Mouse (Mus musculus) hindbrain, embryonic 14.5 days (tissue): ENCODE data around the gene Vwa5b1. TPM values are rescaled to one million over a fixed set of nuclear protein-coding genes. Genes with fewer than 3 reads are reported as not detected.

Source experiments
- ATAC-seq: fragments of 200-750 bp; cut with Nextera tagmentation; 2 replicates; pipeline ENCODE4 v1.8.0; 2017; ENCODE audit warnings: moderate number of reproducible peaks, mild to moderate bottlenecking, moderate TSS enrichment, moderate library complexity; ENCODE audit not compliant: low FRiP score
- DNase-seq: peaks from one replicate; pipeline ENCODE4 v3.0.0-alpha.2; 2015; ENCODE audit warnings: low spot score
- H3K27ac ChIP-seq: fragments of 300-500 bp; sonication (generic); 2 replicates; pipeline ENCODE4 v1.5.1; 2014; ENCODE audit warnings: mild to moderate bottlenecking, moderate library complexity
- H3K27me3 ChIP-seq: fragments of 300-500 bp; sonication (generic); 2 replicates; pipeline ENCODE4 v1.6.1; 2014; ENCODE audit warnings: mild to moderate bottlenecking, low read length, mixed read lengths; ENCODE audit not compliant: control insufficient read depth, insufficient read depth
- H3K36me3 ChIP-seq: fragments of 300-500 bp; sonication (generic); replicated peaks from 2 replicates; pipeline ENCODE4 v1.6.1; 2014; ENCODE audit not compliant: control insufficient read depth, insufficient read depth
- H3K4me1 ChIP-seq: fragments of 300-500 bp; sonication (generic); replicated peaks from 2 replicates; pipeline ENCODE4 v1.6.1; 2014; ENCODE audit warnings: antibody characterized with exemption, low read length, mixed read lengths; ENCODE audit not compliant: control insufficient read depth, insufficient read depth
- H3K4me2 ChIP-seq: fragments of 300-500 bp; sonication (generic); replicated peaks from 2 replicates; pipeline ENCODE4 v1.6.1; 2014; ENCODE audit warnings: mild to moderate bottlenecking, moderate library complexity
- H3K4me3 ChIP-seq: fragments of 300-500 bp; sonication (generic); replicated peaks from 2 replicates; pipeline ENCODE4 v1.5.1; 2014; ENCODE audit warnings: mild to moderate bottlenecking, low read length
- H3K9ac ChIP-seq: fragments of 300-500 bp; sonication (generic); 2 replicates; pipeline ENCODE4 v1.6.1; 2014
- H3K9me3 ChIP-seq: fragments of 300-500 bp; sonication (generic); 2 replicates; pipeline ENCODE4 v1.6.1; 2016; ENCODE audit warnings: low read length; ENCODE audit not compliant: control insufficient read depth
- WGBS: fragments of 180-500 bp; shearing (Covaris S2); extraction: QIAGEN DNeasy Blood & Tissue Kit; methylation state at CpG from one replicate; pipeline ENCODE4 v1.1.7; 2014; 5-methylcytosine and 5-hydroxymethylcytosine counted together
- polyA plus RNA-seq: library from polyadenylated mRNA; unstranded; fragments of >200 nt; fragmentation: Nextera tagmentation; extraction: Ambion mirVana; gene quantifications from 2 replicates; pipeline ENCODE4 v1.2.1, GENCODE M21; 2014

Vwa5b1 gene
- polyA plus RNA-seq, 1 experiment from 2014 or later = 1.2 TPM

DNA sequence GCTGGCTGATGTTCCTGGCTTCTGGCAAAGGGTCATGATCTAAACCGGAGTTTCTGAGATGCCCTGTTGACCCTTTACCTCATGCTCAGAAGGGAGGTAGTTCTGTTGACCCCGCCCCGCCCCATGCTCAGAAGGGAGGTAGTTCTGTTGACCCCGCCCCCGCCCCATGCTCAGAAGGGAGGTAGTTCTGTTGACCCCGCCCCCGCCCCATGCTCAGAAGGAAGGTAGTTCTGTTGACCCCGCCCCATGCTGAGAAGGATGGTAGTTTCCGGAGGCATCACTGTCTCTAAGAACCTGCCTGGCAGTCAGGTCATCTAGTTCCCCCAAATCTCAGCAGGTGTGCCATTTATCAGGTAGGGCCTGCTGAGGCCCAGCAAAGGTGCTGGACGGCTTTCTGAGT lies 88.1 kb downstream of the Vwa5b1 start:
- Histone ChIP-seq H3K4me3 (no peak overlapping the region), H3K9ac (no peak overlapping the region), H3K27ac (no peak overlapping the region), H3K4me2 (no peak overlapping the region), H3K36me3 (no peaks in the 10 kb centered on the region), H3K4me1 (peaks cover 14% of the 10 kb centered on the region; the same call in 1 of the 2 replicates), H3K27me3 (no peaks in the 10 kb centered on the region), H3K9me3 (no peaks in the 10 kb centered on the region)
- DNase-seq (no peak), ATAC-seq (no peak)
- WGBS = 20% methylated on average over 10 of the region's 10 CpGs

DNA sequence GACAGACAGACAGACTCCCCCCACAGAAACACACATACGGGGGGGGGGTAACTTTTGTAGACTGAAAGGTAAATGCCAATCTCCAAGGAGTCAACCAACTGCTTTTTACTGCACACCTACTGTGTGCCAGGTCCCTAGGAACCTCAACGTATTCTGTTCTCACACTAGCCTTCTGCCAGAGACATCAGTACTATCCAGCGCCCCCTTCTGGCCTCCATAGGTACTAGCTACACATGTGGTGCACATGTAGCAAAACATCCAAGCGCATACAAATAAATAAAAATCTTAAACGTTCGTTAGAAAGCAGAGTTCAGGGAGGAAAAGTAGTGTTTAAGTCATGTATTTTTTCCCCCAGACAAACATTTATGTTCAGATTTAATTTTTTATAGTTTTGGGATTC lies 88.6 kb downstream of the Vwa5b1 start:
- WGBS = 61% methylated on average over 6 of the region's 6 CpGs
- no peak for DNase-seq
- no peaks in the 10 kb centered on the region for H3K36me3 ChIP-seq

DNA sequence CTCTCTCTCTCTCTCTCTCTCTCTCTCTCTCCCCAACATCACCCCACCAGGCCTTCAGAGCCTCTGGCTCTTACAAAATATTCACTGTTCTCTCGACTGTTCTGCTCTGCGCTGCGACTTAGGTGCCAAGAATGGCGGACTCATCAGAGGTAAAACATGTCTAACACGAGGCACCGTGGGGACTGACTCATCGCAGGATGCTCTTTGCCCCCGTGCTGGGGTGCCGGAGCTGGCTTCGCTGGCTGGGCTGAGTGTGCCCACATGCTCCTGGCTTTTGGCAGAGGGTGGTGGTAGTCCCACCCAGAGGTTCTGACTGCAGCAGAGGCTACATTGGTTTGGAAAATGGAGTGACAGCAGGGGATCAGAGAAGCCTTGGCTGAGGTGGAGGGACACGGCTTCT lies 89.4 kb downstream of the Vwa5b1 start:
- Histone ChIP-seq H3K4me2 (no peak overlapping the region), H3K36me3 (no peaks in the 10 kb centered on the region), H3K4me1 (peaks cover 14% of the 10 kb centered on the region; the same call in 1 of the 2 replicates), H3K27ac (no peak overlapping the region), H3K27me3 (no peaks in the 10 kb centered on the region), H3K4me3 (no peak overlapping the region), H3K9ac (no peak overlapping the region), H3K9me3 (no peaks in the 10 kb centered on the region)
- ATAC-seq (no peak), DNase-seq (no peak)
- 73% methylated on average over 11 of the region's 11 CpGs for WGBS

More for the DNA sequence above, 88.6 kb downstream of the Vwa5b1 start:
- no peak for ATAC-seq
- Histone ChIP-seq H3K4me3 (no peak overlapping the region), H3K4me1 (peaks cover 14% of the 10 kb centered on the region; the same call in 1 of the 2 replicates), H3K4me2 (no peak overlapping the region), H3K27me3 (no peaks in the 10 kb centered on the region), H3K9me3 (no peaks in the 10 kb centered on the region), H3K9ac (no peak overlapping the region), H3K27ac (no peak overlapping the region)

DNA sequence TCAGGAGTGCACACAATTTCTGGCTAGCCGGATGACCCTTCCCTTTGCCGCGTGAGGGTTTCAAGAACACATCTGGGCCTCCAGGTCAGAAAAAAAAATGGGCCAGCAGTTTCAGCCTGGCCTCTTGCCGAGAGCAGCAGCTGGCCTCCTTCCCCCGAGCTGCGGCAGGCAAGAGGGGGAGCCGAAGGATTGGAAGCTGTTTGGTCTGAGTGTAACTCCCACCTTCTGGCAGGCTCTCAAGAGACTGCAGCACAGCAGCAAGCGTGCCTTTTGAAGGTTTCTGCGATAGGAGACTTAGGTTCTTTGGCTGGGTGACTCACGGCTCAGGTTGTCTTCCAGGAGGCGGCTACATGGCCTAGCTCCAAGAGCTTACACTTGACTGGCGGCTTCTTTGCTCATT lies 92.5 kb downstream of the Vwa5b1 start:
- Histone ChIP-seq H3K4me2 (no peak overlapping the region), H3K4me1 (peaks cover 15% of the 10 kb centered on the region), H3K36me3 (no peaks in the 10 kb centered on the region), H3K27me3 (no peaks in the 10 kb centered on the region), H3K9me3 (no peaks in the 10 kb centered on the region), H3K4me3 (no peak overlapping the region), H3K27ac (no peak overlapping the region), H3K9ac (no peak overlapping the region)
- no peak for DNase-seq
- no peak for ATAC-seq
- 57% methylated on average over 12 of the region's 12 CpGs for WGBS

DNA sequence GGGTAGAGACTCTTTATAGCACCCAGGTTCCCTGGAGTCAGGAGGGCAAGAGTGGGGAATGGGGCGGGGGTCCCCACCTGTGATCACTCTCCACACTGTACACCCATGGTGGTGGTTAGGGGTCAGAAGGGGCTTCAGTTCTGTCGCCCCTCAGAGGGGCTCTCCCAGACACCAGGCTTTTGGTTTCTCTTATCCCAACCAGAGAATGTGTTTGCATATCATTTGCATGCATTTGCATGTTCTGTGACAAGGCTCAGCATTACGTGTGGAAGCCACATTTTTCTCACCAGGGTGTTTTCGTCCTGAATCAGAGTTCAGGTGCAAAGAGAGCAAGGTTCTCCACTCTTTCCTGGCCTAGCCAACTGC lies 97.6 kb downstream of the Vwa5b1 start:
- Histone ChIP-seq H3K4me3 (no peak overlapping the region), H3K27me3 (no peaks in the 10 kb centered on the region), H3K36me3 (no peaks in the 10 kb centered on the region), H3K9ac (no peak overlapping the region), H3K9me3 (no peaks in the 10 kb centered on the region), H3K4me1 (peaks cover 25% of the 10 kb centered on the region), H3K4me2 (no peak overlapping the region), H3K27ac (peak overlapping the region; percentile 60)
- ATAC-seq (peak; percentile 53; the same call in 1 of the 2 replicates), DNase-seq (no peak)
- WGBS = 42% methylated on average over 4 of the region's 4 CpGs

DNA sequence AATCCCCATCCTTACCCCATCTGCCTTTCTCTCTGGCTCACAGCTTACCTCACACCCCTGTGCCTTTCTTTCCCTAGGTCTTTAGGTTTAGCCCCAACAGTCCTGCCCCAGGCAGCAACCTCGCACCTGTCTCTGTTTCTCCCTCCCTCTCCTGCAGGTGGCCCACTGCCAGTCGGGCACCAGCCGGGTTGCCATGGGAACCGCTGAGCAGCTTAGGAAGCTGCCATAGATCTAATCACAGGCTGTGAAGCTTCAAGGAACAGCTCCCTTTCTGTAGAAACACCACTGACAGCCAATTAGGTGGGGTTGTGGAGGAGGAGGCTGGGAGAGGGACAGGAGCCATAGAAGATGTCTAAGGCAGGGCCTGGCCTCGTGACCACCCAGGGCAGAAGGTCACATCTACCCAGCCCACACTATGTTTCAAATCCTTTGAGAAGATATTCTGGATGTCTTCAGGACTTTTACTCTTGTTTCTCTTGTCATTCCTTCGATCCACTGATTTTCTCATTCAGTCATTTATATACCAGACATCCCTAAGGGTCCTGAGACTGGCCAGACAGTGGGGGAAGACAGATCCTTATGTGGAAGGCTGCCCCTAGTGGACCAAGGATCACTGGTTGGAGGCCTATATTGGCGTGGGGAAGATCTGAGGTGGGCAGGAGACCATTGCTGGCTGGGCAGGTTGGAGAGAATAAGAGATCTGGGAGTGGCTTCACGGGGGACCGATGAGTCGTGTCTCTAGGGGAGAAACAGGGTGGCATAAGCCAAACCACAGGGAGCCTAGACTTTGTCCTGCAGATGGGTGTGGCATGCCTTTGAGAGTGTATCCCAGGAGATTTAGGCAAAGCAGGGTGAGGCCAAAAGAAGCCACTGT lies 98.2 kb downstream of the Vwa5b1 start:
- H3K4me2 ChIP-seq = no peak overlapping the region
- no peaks in the 10 kb centered on the region for H3K9me3 ChIP-seq
- peaks cover 25% of the 10 kb centered on the region for H3K4me1 ChIP-seq
- H3K4me3 ChIP-seq = no peak overlapping the region
- H3K36me3 ChIP-seq = no peaks in the 10 kb centered on the region
- peak overlapping the region; percentile 60 for H3K27ac ChIP-seq
- DNase-seq (peak; percentile 72), ATAC-seq (peak; percentile 82; the same call in 1 of the 2 replicates)
- H3K9ac ChIP-seq = no peak overlapping the region
- WGBS = 20% methylated on average over 10 of the region's 10 CpGs
- H3K27me3 ChIP-seq = no peaks in the 10 kb centered on the region

DNA sequence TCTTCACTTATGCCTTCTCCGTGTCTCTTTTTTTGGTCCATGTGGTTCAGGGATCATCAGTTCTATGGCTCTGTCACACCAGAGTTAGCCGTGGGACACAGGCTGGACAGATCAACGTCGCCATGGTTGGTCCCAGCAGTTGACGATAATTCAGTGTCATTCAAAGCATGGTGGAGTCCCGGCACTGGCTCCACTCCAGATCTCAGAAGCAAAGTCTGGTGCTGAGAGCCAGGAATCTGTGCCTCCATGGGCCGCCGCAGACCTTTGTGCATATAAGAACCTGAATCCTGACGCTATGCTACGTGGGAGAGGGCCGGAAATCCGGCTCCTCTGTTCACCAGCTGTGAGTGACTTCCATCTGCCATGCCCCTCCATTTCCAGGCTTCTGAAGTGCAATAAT lies 100.1 kb downstream of the Vwa5b1 start:
- no peak overlapping the region for H3K9ac ChIP-seq
- H3K27me3 ChIP-seq = no peaks in the 10 kb centered on the region
- H3K36me3 ChIP-seq = no peaks in the 10 kb centered on the region
- 77% methylated on average over 12 of the region's 12 CpGs for WGBS
- no peak for DNase-seq
- no peak overlapping the region for H3K4me2 ChIP-seq
- peaks cover 25% of the 10 kb centered on the region for H3K4me1 ChIP-seq
- no peak for ATAC-seq
- H3K27ac ChIP-seq = no peak overlapping the region
- no peak overlapping the region for H3K4me3 ChIP-seq
- no peaks in the 10 kb centered on the region for H3K9me3 ChIP-seq

DNA sequence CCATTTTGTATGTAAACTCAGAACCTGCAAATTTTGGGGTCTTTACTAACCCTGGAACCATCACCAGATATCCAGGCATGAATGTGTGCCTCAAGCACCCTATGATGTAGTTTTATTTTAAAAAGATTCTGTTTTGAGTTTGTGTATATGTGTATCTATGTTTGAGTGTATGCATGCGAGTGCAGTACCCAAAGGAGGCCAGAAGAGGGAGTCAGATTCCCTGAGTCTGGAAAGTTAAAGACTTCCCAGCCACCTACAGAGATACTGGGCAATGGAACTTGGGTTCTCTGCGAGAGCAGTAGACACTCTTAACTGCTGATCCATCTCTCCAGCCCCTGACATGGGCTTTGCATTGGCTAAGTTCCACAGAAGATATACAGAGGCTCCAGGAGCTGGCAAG lies 101.8 kb downstream of the Vwa5b1 start:
- DNase-seq = no peak
- Histone ChIP-seq H3K9ac (no peak overlapping the region), H3K4me1 (peaks cover 19% of the 10 kb centered on the region), H3K36me3 (no peaks in the 10 kb centered on the region), H3K4me2 (no peak overlapping the region), H3K9me3 (no peaks in the 10 kb centered on the region), H3K4me3 (no peak overlapping the region), H3K27ac (no peak overlapping the region), H3K27me3 (no peaks in the 10 kb centered on the region)
- ATAC-seq = no peak
- WGBS = 100% methylated on average over 2 of the region's 2 CpGs

DNA sequence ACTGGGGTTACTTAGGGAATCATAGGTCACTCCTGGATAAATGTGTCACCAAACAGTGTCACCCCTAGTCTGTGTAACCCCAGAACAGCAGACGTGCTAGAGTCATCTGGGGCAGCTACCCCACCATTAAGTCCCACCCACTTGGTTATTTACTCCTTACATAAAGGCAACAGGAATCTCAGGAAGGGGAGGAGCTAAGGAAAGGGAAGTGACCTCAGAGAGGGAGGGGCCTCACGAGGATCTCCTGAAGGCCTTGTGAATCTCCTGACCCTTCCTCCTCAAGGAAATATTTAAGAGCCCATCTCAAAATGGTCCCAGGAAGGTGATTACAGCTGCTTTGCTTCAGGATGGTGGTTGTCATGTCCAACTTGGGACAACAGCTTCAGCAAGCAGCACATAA lies 103.9 kb downstream of the Vwa5b1 start:
- WGBS = 96% methylated on average over 2 of the region's 2 CpGs
- Histone ChIP-seq H3K27ac (no peak overlapping the region), H3K4me2 (no peak overlapping the region), H3K36me3 (no peaks in the 10 kb centered on the region), H3K4me3 (no peak overlapping the region), H3K9ac (no peak overlapping the region), H3K4me1 (peaks cover 2% of the 10 kb centered on the region; the same call in 1 of the 2 replicates), H3K27me3 (no peaks in the 10 kb centered on the region), H3K9me3 (no peaks in the 10 kb centered on the region)
- DNase-seq (no peak), ATAC-seq (no peak)
